Mouse (Mus musculus): ENCODE data around the gene Thoc6.

Thoc6 gene

DNA sequence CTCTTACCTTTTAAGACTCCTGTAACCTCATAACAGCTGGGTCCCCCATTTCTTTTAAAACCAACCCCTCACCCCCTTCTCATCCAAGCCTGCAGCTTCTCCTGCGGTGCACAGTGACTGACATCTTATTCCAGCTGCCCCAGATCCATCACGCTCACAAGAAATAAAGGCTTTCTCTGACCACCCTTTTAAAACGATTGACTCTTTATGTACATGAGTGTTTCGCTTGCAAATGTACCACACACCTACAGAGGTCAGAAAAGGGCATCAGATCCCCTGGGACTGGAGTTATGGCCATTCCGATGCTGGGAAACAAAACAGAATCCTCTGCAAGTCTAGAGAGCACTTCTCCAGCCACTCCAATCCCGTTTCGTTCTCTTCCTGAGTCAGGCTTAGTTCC is 45.9 kb downstream of the Thoc6 start:
- no peak for DNase-seq

DNA sequence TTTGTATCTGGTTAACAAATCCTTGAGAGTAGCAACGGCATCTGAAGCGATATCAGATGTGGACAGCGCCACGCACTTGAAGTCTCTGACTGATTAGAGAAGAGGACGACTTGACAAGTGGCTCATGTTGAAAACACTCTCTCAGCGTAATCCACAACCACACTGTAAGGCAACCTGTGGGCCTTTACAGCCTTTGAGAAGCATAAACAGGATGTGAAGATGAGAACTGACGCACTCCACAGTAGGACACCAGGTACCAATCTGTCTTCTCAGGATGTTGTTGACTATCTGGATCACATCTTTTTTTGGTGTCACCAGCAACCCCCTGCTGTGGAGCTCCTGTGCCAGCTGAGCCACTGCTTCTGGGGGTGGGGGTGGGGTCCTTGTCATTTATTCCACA is 53.3 kb downstream of the Thoc6 start:
- no peak for DNase-seq

Measured in kidney, adult 8-10 months (tissue).